Comparison of ENCODE assay signal across 27 mouse cellular contexts in the genomic region with DNA sequence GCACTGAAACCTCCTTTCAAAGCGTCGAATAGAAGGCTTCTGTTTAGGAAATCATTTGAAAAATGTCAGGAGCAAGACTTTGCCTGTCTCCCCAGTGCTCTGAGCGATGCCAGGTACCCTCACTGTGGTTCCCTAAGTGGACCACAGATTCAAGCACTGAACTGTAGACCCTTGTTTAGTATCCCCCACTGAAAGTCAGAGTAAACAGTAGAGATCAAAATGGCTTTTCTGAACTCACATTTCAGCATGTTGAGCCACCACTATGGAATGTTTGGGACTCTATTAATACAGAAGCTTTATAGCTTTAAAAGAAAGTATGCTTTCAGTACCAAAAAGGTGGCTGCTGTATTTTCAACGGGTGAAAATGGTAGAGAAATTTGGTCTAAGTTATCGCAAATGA.
"Had no signal": no experiment of that assay in that cellular context is flagged by ENCODE, and none has a peak within 500 bp of the region (broad histone marks: within the 10 kb centered on the region; RNA-seq: fewer than 3 reads in every experiment).

No protein-coding gene starts in this region.

- H3K4me3 ChIP-seq: heart, adult 2 months; heart, embryonic 13.5 days; heart, embryonic 15.5 days; hindbrain, embryonic 10.5 days; hindbrain, embryonic 12.5 days; intestine, embryonic 15.5 days; layer of hippocampus, adult 2 months; left cerebral cortex, adult 2 months; liver, embryonic 13.5 days; liver, embryonic 15.5 days had no signal

- H3K27me3 ChIP-seq: heart, embryonic 13.5 days; heart, embryonic 15.5 days; hindbrain, embryonic 12.5 days; intestine, embryonic 15.5 days; liver, embryonic 13.5 days; liver, embryonic 15.5 days had no signal

- H3K4me1 ChIP-seq: heart, embryonic 13.5 days; heart, embryonic 15.5 days; hindbrain, embryonic 10.5 days; hindbrain, embryonic 12.5 days; intestine, embryonic 15.5 days; liver, embryonic 13.5 days; liver, embryonic 15.5 days had no signal

- DNase-seq: gastrocnemius, postnatal 14 days; gastrocnemius, postnatal 36 days; heart, adult 2 months; heart, postnatal 14 days; heart, postnatal 36 days; kidney, adult 18-20 months; kidney, adult 8-10 months; kidney, postnatal 10 days; kidney, postnatal 25 days; kidney, postnatal 4 days; left cerebral cortex, postnatal 4 days; liver; liver, embryonic 13.5 days had no signal

- H3K36me3 ChIP-seq: heart, embryonic 13.5 days; heart, embryonic 15.5 days; hindbrain, embryonic 10.5 days; hindbrain, embryonic 12.5 days; intestine, embryonic 15.5 days; liver, embryonic 13.5 days; liver, embryonic 15.5 days had no signal

- H3K9me3 ChIP-seq: heart, embryonic 13.5 days; heart, embryonic 15.5 days; hindbrain, embryonic 10.5 days; hindbrain, embryonic 12.5 days; intestine, embryonic 15.5 days; liver, embryonic 13.5 days; liver, embryonic 15.5 days had no signal

- H3K4me2 ChIP-seq: heart, embryonic 11.5 days; heart, embryonic 13.5 days; heart, embryonic 15.5 days; hindbrain, embryonic 12.5 days; hindbrain, embryonic 14.5 days; intestine, embryonic 15.5 days; liver, embryonic 11.5 days; liver, embryonic 13.5 days; liver, embryonic 15.5 days had no signal

- ATAC-seq: hindbrain, embryonic 16.5 days; inflammation-experienced regulatory T-cells, adult 6 months; intestine, embryonic 15.5 days; intestine, postnatal 0 days had no signal

- H3K27ac ChIP-seq: heart, adult 2 months; heart, embryonic 13.5 days; heart, embryonic 15.5 days; hindbrain, embryonic 10.5 days; hindbrain, embryonic 12.5 days; hindbrain, embryonic 14.5 days; intestine, embryonic 15.5 days; layer of hippocampus, adult 2 months; left cerebral cortex, adult 2 months; liver, embryonic 13.5 days; liver, embryonic 15.5 days had no signal

- H3K9ac ChIP-seq: heart, embryonic 13.5 days; heart, embryonic 15.5 days; hindbrain, embryonic 12.5 days; hindbrain, embryonic 14.5 days; intestine, embryonic 15.5 days; liver, embryonic 13.5 days; liver, embryonic 15.5 days had no signal
